Mouse (Mus musculus): ENCODE measurements around the gene 1700034J05Rik. TPM values are rescaled to one million over a fixed set of nuclear protein-coding genes. Genes with fewer than 3 reads are reported as not detected.

Gene 1700034J05Rik
- total RNA-seq, 2 experiments from 2014 or later = not detected

DNA sequence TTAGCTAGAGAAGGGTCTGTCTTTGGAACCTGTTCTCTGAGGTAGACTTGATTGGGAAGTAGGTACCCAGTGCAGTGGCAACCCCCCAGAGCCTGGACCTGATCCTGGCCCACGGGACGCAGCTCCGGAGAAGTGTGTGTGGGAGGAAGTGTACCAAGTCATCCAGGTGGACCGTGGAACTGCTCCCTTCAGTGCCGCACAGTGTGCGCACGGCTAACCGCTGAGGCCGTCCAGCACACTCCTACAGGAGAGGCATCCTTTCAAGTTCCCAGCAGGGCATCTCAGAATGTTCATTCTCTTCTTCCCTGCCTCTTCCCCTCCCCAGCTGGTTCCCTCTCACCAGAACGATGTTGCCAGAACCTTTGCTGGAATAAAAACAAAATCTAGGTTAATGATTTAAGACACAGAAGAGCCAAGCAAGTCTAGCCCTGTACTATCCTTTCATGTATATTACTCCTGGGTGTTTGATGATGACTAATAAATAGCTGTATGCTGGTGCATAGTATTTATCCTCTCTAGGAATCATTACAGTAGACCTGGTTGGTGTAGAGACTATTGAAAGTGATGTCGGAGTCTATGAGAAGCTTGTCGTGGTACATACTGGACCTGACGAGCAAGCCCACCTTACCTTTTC, 11.0 kb upstream of the 1700034J05Rik start:
- no peak for DNase-seq (ENCODE audit: low spot score in 2 of 2)

DNA sequence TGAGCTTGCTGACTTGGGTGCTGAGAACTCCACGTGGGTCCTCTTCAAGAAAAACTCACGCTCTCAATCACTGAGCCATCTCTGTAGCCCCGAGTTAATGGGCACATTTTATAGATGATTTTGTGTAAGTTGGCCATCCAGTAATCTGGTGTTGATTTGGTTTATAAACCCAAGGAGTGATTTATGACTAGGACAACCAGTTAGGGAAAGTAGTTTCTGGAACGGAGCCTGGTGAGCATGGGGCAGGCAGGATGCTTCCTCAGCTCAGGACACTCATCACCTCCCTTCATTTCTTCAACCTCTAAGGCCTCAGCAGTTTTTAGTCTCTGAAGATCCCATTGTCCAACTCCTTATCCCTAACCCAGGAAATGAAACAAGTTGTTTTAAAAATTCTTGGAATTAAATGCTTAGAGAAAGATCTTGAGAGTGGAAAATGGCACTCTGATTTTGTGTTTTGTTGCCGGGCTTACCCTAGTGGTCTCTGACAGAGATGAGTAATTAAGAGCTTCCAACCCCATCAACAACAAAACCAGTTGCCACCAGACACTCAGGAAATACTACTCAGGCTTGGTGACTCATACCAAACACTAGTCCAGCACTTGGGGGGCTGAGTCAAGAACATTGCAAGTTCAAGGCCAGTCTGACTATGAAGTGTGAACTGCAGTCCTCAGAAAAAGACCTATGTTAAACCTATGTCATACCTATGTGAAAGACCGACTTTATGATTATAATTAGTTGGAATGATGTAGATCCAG, 9.4 kb upstream of the 1700034J05Rik start:
- no peak for DNase-seq (ENCODE audit: low spot score in 2 of 2)

DNA sequence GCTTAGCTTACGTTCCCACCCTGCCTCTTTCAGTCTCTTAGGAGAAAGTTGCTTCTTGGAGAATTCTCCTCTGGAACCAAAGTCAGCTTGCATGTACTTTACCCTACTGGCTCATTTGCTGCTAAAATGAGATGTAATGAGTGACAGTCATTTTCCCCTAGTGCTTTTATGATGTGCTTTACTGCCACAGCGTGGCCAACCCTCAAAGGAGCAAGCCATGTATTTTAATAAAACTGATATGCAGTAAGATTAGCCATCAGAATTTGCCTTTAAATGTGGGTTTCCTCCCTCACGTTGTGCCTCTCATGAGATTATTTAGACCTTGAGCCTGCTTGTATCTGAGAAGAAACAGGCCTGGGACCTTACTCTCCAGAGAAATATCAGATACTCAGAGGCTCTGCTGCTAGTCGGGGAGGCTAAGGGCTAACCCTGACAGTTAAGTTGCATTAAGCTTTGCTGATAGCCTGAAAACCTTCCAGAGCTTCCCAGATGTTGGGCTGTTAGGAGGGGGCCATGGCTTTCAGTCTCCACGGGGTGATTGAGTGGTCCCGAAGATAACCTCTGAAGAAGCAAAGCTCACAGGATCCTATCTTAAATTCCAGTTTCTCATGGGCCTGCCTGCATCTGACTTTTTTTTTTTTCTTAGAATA, 7.7 kb upstream of the 1700034J05Rik start:
- peak in 1 of 2 experiments; percentile 56 for DNase-seq (ENCODE audit: low spot score in 2 of 2)

DNA sequence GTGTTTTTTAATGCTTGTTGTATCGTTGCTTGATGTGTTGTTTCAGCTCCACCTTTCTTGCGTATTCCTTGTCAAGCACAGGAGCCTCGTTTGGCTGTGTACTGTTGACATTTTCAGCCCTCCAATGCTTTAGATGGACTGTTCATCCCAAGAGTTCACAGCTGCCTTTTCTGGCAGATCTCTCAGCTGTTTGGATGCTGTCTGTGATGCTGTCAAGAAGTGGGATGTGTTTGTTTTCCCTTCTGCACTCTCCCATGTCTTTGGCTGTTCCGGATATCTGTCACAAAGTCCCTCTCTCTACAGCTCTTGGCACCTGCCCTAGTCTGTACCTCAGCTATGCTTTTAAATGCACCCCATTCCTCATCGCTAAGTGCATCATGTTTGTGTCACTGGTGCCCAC, 6.7 kb upstream of the 1700034J05Rik start:
- DNase-seq (ENCODE audit: low spot score in 2 of 2) = no peak

DNA sequence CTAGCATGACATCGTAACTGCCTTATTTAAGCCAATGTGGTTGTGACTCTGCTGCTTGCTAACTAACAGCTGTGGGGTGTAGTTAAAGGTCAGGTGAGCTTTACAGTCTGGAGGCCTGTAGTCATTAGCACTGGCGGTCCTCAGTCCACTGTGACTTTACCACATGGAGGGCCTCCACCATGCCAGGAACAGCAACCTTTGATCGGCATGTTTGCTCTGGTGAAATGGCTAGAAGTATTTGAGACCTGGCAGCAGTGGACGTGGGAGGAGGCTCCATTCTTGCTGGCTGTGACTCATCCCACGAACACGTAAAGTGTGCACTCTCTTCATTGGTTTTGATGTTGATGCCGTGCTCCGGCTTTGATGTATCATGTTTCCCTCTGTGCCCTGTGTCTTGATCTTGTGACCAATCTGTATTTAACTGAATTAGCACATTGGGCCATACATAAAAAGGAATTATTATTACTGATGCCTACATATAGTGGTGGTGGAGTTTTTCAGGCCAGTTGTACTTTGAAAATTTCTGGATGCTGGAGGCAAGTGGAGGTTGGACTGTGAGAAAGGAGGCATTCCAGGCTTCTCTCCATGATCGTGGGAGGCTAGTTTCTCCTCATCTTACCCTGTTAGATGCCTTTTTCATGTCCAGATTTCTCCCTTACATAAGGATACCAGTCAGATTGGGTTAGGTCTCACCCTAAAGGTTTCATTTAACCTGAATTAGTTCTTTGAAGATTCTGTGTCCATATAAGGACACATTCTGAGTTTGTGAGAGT, 5.9 kb upstream of the 1700034J05Rik start:
- no peak for DNase-seq (ENCODE audit: low spot score in 2 of 2)

GRCm38 (mm10) chr6:146958694-146959093, 4.5 kb upstream of the 1700034J05Rik start:
- DNase-seq (ENCODE audit: low spot score in 2 of 2) = no peak

DNA sequence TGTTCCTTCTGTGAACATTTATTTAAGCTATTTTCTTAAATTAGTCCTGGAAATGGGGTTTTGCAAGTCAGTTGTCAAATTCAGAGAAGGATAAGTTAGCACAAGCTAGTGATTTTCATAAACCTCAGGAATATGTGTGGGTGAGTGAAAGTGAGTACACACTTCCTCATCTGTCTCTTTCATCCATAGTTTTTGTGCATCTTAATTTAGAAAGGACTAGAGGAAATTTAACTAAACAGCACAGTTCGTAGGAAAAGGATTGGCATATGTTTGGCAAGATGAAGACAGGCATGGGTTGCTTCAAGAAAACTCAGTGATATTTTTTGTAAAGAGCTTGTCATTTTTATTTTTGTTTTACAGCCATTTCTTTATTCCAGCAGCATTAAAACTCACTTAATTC, 2.7 kb upstream of the 1700034J05Rik start:
- no peak for DNase-seq (ENCODE audit: low spot score in 2 of 2)

DNA sequence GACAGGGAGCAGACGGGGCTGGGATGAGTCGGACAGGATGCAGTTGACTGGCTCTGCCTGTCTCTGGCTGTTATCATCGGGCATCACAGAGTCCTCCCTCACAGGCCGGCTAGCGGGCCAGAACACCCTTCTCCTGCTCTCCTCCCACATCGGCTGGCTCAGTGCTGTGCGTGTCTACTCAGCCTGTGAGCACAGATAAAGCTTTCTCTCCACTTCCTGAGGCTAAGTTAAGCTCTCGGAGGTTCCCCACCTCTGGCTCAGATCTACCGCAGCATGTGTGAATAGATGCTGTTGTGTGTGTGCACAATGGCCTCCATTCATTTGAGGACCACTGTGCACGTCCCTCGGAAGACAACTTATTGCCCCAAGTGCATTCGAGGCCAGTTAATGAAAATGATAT, 1.7 kb upstream of the 1700034J05Rik start:
- DNase-seq (ENCODE audit: low spot score in 2 of 2) = peak; percentile 16 to 44

- no peak for DNase-seq (ENCODE audit: low spot score in 2 of 2)
These were observed 1.3 kb upstream of the 1700034J05Rik start for GRCm38 (mm10) chr6:146955475-146955874.

DNA sequence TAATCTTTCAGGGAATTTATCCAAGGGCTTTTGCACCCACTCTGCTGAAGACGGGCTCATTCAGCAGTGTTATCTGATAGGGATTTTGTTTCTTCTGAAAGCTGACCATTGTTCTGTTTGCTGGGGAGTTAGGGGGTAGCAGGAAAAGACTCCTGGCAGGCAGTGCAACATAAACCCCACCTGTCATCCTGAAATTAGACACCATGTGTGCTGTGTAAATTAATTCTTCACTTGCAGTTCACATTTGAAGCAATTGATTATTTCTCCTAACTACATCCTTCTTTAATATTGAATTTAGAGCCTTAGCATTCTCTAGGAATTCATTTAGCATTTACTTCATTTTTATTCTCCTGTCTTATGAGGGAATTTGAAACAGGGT, 3.8 kb downstream of the 1700034J05Rik start:
- DNase-seq (ENCODE audit: low spot score in 2 of 2) = no peak

DNA sequence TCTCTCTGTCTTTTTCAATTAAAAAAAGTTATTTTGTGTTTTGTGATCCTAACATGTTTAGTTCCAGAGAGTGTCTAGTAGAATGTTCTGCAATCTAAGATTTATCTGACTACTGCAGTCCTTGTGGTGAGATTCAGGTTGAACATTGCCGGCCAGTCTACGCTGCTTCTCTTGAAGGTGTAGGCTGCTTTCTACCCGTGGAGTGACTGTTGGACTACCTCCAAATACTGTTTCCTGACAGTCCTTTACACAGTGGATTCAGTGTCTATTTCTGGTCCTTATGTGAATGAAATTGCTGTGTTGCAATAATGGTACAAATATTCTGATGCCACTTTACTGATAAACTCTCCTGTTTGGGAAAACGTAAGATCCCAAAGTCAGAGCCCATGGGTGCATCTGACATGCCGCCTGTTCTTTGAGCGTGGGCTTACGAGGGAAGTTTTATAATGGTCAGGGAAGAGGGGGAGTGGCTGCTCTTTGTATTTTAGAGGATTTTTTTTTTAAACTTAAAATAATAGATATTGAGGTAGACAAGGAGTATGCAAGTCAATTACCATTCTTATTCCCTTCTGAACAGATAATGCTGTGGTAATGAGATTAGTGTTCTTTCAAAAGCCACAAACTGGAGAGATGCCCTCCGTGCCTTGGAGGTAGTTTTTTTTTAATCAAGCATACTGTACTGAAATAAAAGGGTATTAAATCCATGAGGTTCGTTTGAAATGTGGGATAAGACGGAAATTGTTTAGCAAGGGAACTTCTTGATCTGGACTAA, 4.4 kb downstream of the 1700034J05Rik start:
- no peak for DNase-seq (ENCODE audit: low spot score in 2 of 2)

- DNase-seq (ENCODE audit: low spot score in 2 of 2) = no peak
These were observed 7.0 kb downstream of the 1700034J05Rik start for GRCm38 (mm10) chr6:146947186-146947585.

GRCm38 (mm10) chr6:146946327-146947029, 7.7 kb downstream of the 1700034J05Rik start:
- no peak for DNase-seq (ENCODE audit: low spot score in 2 of 2)

- DNase-seq (ENCODE audit: low spot score in 2 of 2) = no peak
These were observed 9.4 kb downstream of the 1700034J05Rik start for GRCm38 (mm10) chr6:146944830-146945229.

DNA sequence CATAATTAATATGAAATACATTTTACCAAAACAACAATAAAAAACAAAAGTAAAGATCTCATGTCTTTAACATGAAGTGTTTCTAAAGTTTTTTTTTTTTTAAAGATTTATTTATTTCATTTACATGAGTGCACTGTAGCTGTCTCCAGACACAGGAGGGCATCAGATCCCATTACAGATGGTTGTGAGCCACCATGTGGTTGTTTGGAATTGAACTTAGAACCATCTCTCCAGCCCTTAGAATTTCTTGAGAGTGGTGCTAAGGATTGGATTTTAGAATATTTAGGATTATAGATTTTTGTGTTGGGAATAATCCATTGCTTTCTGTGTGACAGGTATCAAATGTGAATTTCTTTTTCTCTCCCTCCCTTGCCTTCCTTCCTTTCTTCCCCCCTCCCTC, 10.2 kb downstream of the 1700034J05Rik start:
- no peak for DNase-seq (ENCODE audit: low spot score in 2 of 2)

- DNase-seq (ENCODE audit: low spot score in 2 of 2) = no peak
These were observed 12.5 kb downstream of the 1700034J05Rik start for GRCm38 (mm10) chr6:146941505-146942275.

DNA sequence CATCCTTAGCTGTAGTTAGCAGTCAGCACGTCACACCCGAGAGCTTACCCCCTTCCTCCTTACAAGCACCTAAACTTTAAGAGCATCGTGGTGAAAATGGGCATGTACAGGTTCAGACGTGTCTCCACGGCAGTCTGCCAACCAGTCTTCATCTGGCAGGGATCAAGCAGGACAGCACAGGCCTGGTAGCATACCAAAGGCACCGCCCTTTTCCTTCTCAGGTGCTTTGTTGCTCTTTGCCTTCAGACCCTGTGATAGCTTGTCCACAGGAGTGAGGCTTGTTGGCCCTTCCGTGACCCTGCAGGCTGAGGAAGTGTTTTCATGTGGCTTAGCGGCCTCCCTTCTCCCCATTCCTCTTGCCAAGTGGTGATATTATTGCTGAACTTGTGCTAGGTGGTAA, 15.2 kb downstream of the 1700034J05Rik start:
- DNase-seq (ENCODE audit: low spot score in 2 of 2) = no peak

DNA sequence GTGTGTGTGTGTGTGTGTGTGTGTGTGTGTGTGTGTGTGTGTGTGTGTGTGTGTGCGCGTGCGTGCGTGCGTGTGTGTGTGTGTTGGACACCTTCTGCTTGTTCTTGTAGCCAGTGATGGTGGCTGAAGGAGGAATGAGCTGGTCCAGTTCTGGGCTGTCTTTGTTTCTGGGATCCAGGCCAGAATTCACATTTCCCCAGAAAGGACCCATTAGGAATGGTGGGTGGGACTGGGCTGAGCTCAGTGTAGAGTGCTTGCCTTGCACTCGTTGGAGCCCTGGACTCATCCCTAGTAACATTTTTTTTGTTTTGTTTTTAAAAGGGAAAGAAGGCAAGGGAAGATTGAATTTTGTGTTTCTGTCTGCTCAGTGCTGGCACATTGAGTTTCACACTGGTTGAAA, 18.3 kb downstream of the 1700034J05Rik start:
- DNase-seq (ENCODE audit: low spot score in 2 of 2) = no peak

DNA sequence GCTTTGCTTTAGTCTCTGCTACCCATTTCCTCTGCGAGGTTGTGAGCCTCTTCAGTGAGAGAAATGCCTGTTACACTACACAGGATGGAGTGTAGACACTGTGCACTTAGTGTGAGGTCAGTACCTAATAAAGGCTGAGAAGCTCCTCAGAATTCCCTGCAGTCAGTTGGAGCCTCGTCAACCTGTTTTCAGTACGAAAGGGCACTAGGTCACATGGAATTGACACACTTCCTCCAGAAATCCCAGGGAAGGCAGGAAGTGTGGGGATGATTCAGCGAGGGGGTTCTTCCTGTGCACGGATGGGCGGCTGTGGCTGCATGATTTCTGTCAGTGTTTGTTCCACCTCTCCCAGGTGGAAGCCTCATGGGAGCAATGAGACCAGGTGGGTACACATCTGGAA, 21.1 kb downstream of the 1700034J05Rik start:
- no peak for DNase-seq (ENCODE audit: low spot score in 2 of 2)

All from layer of hippocampus, adult 18-20 months (tissue).